Mouse (Mus musculus) gastrocnemius, adult 2 months (tissue): ENCODE data around the gene Klhl40. TPM values are rescaled to one million over a fixed set of nuclear protein-coding genes. Genes with fewer than 3 reads are reported as not detected.

Source experiments
- DNase-seq: peaks from one replicate; pipeline ENCODE4 v3.0.0; 2022
- H3K27ac ChIP-seq: fragments of 200-600 bp; 2 replicates; pipeline ENCODE4 v1.8.1; 2022; ENCODE audit warnings: mild to moderate bottlenecking
- H3K4me3 ChIP-seq: fragments of 200-600 bp; 2 replicates; pipeline ENCODE4 v1.8.1; 2022; ENCODE audit warnings: mild to moderate bottlenecking, moderate library complexity
- CTCF ChIP-seq: fragments of 200-600 bp; IDR thresholded peaks from 2 replicates; pipeline ENCODE4 v1.8.1; 2022; ENCODE audit warnings: antibody characterized with exemption, mild to moderate bottlenecking, moderate library complexity
- intact Hi-C: fragments of 180-260 bp; cut with DNase I; formaldehyde crosslinking; loops from one replicate; pipeline ENCODE4 v1.15.1; 2025
- total RNA-seq, 2 experiments: library from RNA; stranded (reverse); gene quantifications; 2 replicates each; pipeline ENCODE4 v1.2.3; 2021

The Klhl40 gene
- total RNA-seq, 2 experiments from 2014 or later: 103 to 120 TPM

- peak; percentile 70 for DNase-seq
- Histone ChIP-seq H3K4me3 (peak overlapping the region; percentile 36), H3K27ac (peak overlapping the region; percentile 82)
- no peak for TF ChIP-seq CTCF
- intact Hi-C loops: no loop called here
Observed at GRCm38 (mm10) chr9:121819073-121819770, 41.8 kb downstream of the Klhl40 start.

- intact Hi-C loops: no loop called here
- DNase-seq: no peak
- peak overlapping the region; percentile 36 for H3K4me3 ChIP-seq
- peak overlapping the region; percentile 82 for H3K27ac ChIP-seq
- TF ChIP-seq CTCF: no peak
Observed at GRCm38 (mm10) chr9:121819771-121820471, 42.5 kb downstream of the Klhl40 start.

- Histone ChIP-seq H3K4me3 (no peak overlapping the region), H3K27ac (no peak overlapping the region)
- intact Hi-C loops: no loop called here
- no peak for TF ChIP-seq CTCF
- DNase-seq: no peak
Observed at GRCm38 (mm10) chr9:121820765-121821164, 43.4 kb downstream of the Klhl40 start.

GRCm38 (mm10) chr9:121822585-121822991 lies 45.2 kb downstream of the Klhl40 start:
- no peak for DNase-seq
- no peak for TF ChIP-seq CTCF
- intact Hi-C loops: loop anchor here (2.0 kb wide), 1 partner anchor 30 kb away; the partner anchor contains the start of gene Hhatl
- Histone ChIP-seq H3K27ac (peak overlapping the region; percentile 66), H3K4me3 (no peak overlapping the region)

GRCm38 (mm10) chr9:121823051-121823450 lies 45.6 kb downstream of the Klhl40 start:
- intact Hi-C loops: loop anchor here (2.0 kb wide), 1 partner anchor 30 kb away; the partner anchor contains the start of gene Hhatl
- no peak for TF ChIP-seq CTCF
- Histone ChIP-seq H3K27ac (peak overlapping the region; percentile 66), H3K4me3 (no peak overlapping the region)
- peak; percentile 55 for DNase-seq

GRCm38 (mm10) chr9:121823991-121824390 lies 46.6 kb downstream of the Klhl40 start:
- DNase-seq: no peak
- TF ChIP-seq CTCF: no peak
- no peak overlapping the region for H3K4me3 ChIP-seq
- H3K27ac ChIP-seq: peak overlapping the region; percentile 66
- intact Hi-C loops: loop anchor here (2.0 kb wide), 1 partner anchor 31 kb away; the partner anchor contains the start of gene Hhatl

GRCm38 (mm10) chr9:121826356-121826755 lies 48.9 kb downstream of the Klhl40 start:
- intact Hi-C loops: no loop called here
- no peak for TF ChIP-seq CTCF
- no peak overlapping the region for H3K27ac ChIP-seq
- no peak for DNase-seq
- no peak overlapping the region for H3K4me3 ChIP-seq

- intact Hi-C loops: no loop called here
- TF ChIP-seq CTCF: no peak
- Histone ChIP-seq H3K4me3 (no peak overlapping the region), H3K27ac (no peak overlapping the region)
- DNase-seq: no peak
Observed at GRCm38 (mm10) chr9:121828314-121828713, 50.9 kb downstream of the Klhl40 start.

- no peak for TF ChIP-seq CTCF
- intact Hi-C loops: no loop called here
Observed at GRCm38 (mm10) chr9:121829270-121829992, 52.0 kb downstream of the Klhl40 start.

GRCm38 (mm10) chr9:121830243-121830955 lies 53.0 kb downstream of the Klhl40 start:
- Histone ChIP-seq H3K27ac (peak overlapping the region; percentile 13; the same call in 1 of the 2 replicates), H3K4me3 (no peak overlapping the region)
- intact Hi-C loops: loop anchor here (2.0 to 5.0 kb wide), 2 partner anchors 47 to 132 kb away; no protein-coding TSS in a partner anchor
- DNase-seq: peak; percentile 78
- peak; percentile 76 for TF ChIP-seq CTCF

More at GRCm38 (mm10) chr9:121829270-121829992, 52.0 kb downstream of the Klhl40 start:
- Histone ChIP-seq H3K27ac (no peak overlapping the region), H3K4me3 (no peak overlapping the region)
- no peak for DNase-seq

GRCm38 (mm10) chr9:121830956-121831293 lies 53.5 kb downstream of the Klhl40 start:
- Histone ChIP-seq H3K4me3 (no peak overlapping the region), H3K27ac (no peak overlapping the region)
- intact Hi-C loops: loop anchor here (2.0 to 5.0 kb wide), 2 partner anchors 46 to 132 kb away; no protein-coding TSS in a partner anchor
- TF ChIP-seq CTCF: peak; percentile 88
- peak; percentile 84 for DNase-seq

Other genes starting within 250 kb of the Klhl40 start
- not detected for gene Lyzl4, start 135.5 kb upstream of the Klhl40 start, total RNA-seq
- 1 to 10 TPM; 1.5 to 2.1 TPM for gene Vipr1, start 134.9 kb upstream of the Klhl40 start, total RNA-seq
- 1 to 10 TPM; 2.6 to 4.8 TPM for gene Sec22c, start 72.1 kb upstream of the Klhl40 start, total RNA-seq
- gene Ss18l2, start 67.3 kb upstream of the Klhl40 start, total RNA-seq: 100 to 1,000 TPM; 108 to 137 TPM
- gene Nktr, start 58.4 kb upstream of the Klhl40 start, total RNA-seq: 10 to 100 TPM; 41.3 to 42.6 TPM
- gene Zfp651, start 18.3 kb upstream of the Klhl40 start, total RNA-seq: 100 to 1,000 TPM; 127 to 157 TPM
- gene Hhatl, start 14.9 kb downstream of the Klhl40 start, total RNA-seq: 100 to 1,000 TPM; 151 to 153 TPM
- gene Ccdc13, start 61.9 kb downstream of the Klhl40 start, total RNA-seq: under 1 TPM in 1 of 2 experiments, not detected in 1; 0.23 TPM
- 100 to 1,000 TPM in 1 of 2 experiments, 10 to 100 TPM in 1; 89.1 to 111 TPM for gene Higd1a, start 80.8 kb downstream of the Klhl40 start, total RNA-seq
- gene Ackr2, start 120.7 kb downstream of the Klhl40 start, total RNA-seq: 1 to 10 TPM; 1.2 to 3.6 TPM
- not detected for gene Cyp8b1, start 138.7 kb downstream of the Klhl40 start, total RNA-seq
- 1 to 10 TPM in 1 of 2 experiments, under 1 TPM in 1; 0.97 to 1.6 TPM for gene Fam198a, start 173.4 kb downstream of the Klhl40 start, total RNA-seq
- gene Pomgnt2, start 219.5 kb downstream of the Klhl40 start, total RNA-seq: 10 to 100 TPM; 14.9 to 16.7 TPM